Mouse (Mus musculus) CH12.LX (cell line): ENCODE measurements around the gene Adra2c. TPM values are rescaled to one million over a fixed set of nuclear protein-coding genes. Genes with fewer than 3 reads are reported as not detected.

ENCODE experiments used
- DNase-seq: peaks from one replicate; pipeline ENCODE4 v3.0.0-alpha.2; 2013; ENCODE audit errors: extremely low read depth
- H3K27ac ChIP-seq: 2 replicates; pipeline ENCODE4 v1.5.1; 2012; ENCODE audit warnings: low read depth, mild to moderate bottlenecking, control low read depth, moderate library complexity; ENCODE audit not compliant: insufficient read depth
- H3K27me3 ChIP-seq: replicated peaks from 2 replicates; pipeline ENCODE3; 2012; ENCODE audit warnings: inconsistent platforms
- H3K36me3 ChIP-seq, 2 experiments: replicated peaks in 1 of 2; 2 replicates each; pipeline versions ENCODE3 to v1.6.1; 2012; ENCODE audit warnings: inconsistent platforms in 1 of 2, low read length in 1 of 2, mild to moderate bottlenecking in 1 of 2, mixed read lengths in 1 of 2, moderate library complexity in 1 of 2; ENCODE audit not compliant: control insufficient read depth in 1 of 2, insufficient read depth in 1 of 2
- H3K4me1 ChIP-seq, 2 experiments: 2 replicates each; pipeline ENCODE4 v1.6.1; 2012; ENCODE audit warnings: inconsistent platforms in 1 of 2, moderate library complexity in 1 of 2; ENCODE audit not compliant: insufficient read depth in 2 of 2, control insufficient read depth in 1 of 2
- H3K4me2 ChIP-seq: 2 replicates; pipeline ENCODE4 v1.6.1; 2012; ENCODE audit warnings: low read depth, mild to moderate bottlenecking, control low read depth; ENCODE audit not compliant: poor library complexity, insufficient read depth, severe bottlenecking
- H3K4me3 ChIP-seq, 3 experiments: fragments of 150-350 bp in 1 of 3; sonication (generic) in 1 of 3; replicated peaks in 1 of 3; 2 replicates each; pipeline versions ENCODE3 to v1.5.1; 2011 to 2012; ENCODE audit warnings: low read depth in 2 of 3, low read length in 2 of 3, mild to moderate bottlenecking in 2 of 3, moderate library complexity in 2 of 3, control low read depth in 1 of 3, improper control_type of control experiment in 1 of 3, inconsistent platforms in 1 of 3, mixed read lengths in 1 of 3; ENCODE audit not compliant: poor library complexity in 1 of 3
- H3K79me2 ChIP-seq: replicated peaks from 2 replicates; pipeline ENCODE4 v1.6.1; 2012; ENCODE audit warnings: mild to moderate bottlenecking, moderate library complexity; ENCODE audit not compliant: control insufficient read depth, poor library complexity, insufficient read depth, severe bottlenecking; ENCODE audit errors: extremely low read depth
- H3K9ac ChIP-seq: 2 replicates; pipeline ENCODE4 v1.6.1; 2012; ENCODE audit warnings: low read depth, mild to moderate bottlenecking, control low read depth, moderate library complexity; ENCODE audit not compliant: insufficient read depth
- H3K9me3 ChIP-seq: replicated peaks from 2 replicates; pipeline ENCODE3; 2012; ENCODE audit warnings: low read length, inconsistent platforms, mixed read lengths
- CHD2 ChIP-seq: IDR thresholded peaks from 2 replicates; pipeline ENCODE4 v1.6.1; 2011; ENCODE audit warnings: low read length, improper control_type of control experiment
- E2F4 ChIP-seq: IDR thresholded peaks from 2 replicates; pipeline ENCODE4 v1.6.1; 2011; ENCODE audit warnings: low read depth, low read length, improper control_type of control experiment; ENCODE audit not compliant: insufficient replicate concordance
- ELF1 ChIP-seq: IDR thresholded peaks from 2 replicates; pipeline ENCODE4 v1.6.1; 2014; ENCODE audit warnings: low read depth, mild to moderate bottlenecking, inconsistent platforms, low read length, improper control_type of control experiment
- ETS1 ChIP-seq: conservative IDR thresholded peaks from 2 replicates; pipeline ENCODE4 v1.6.1; 2012; ENCODE audit warnings: low read depth, mild to moderate bottlenecking, inconsistent platforms, low read length, improper control_type of control experiment, moderate library complexity
- GABPA ChIP-seq: IDR thresholded peaks from 2 replicates; pipeline ENCODE4 v1.6.1; 2012; ENCODE audit warnings: low read depth, low read length, improper control_type of control experiment, inconsistent platforms; ENCODE audit not compliant: insufficient replicate concordance
- HCFC1 ChIP-seq: IDR thresholded peaks from 2 replicates; pipeline ENCODE4 v1.6.1; 2012; ENCODE audit warnings: low read depth, mild to moderate bottlenecking, inconsistent platforms, low read length, improper control_type of control experiment
- IRF4 ChIP-seq: IDR thresholded peaks from 2 replicates; pipeline ENCODE4 v1.6.1; 2014; ENCODE audit warnings: low read depth, mild to moderate bottlenecking, inconsistent platforms, low read length, improper control_type of control experiment
- MAX ChIP-seq: IDR thresholded peaks from 2 replicates; pipeline ENCODE4 v1.6.1; 2011; ENCODE audit warnings: low read length, improper control_type of control experiment
- MAZ ChIP-seq: IDR thresholded peaks from 2 replicates; pipeline ENCODE4 v1.6.1; 2012; ENCODE audit warnings: low read depth, mild to moderate bottlenecking, inconsistent platforms, low read length, improper control_type of control experiment, moderate library complexity
- MXI1 ChIP-seq: IDR thresholded peaks from 2 replicates; pipeline ENCODE4 v1.6.1; 2011; ENCODE audit warnings: mild to moderate bottlenecking, low read depth, low read length, improper control_type of control experiment
- NRF1 ChIP-seq: IDR thresholded peaks from 2 replicates; pipeline ENCODE4 v1.6.1; 2014; ENCODE audit warnings: low read depth, mild to moderate bottlenecking, inconsistent platforms, low read length, improper control_type of control experiment, moderate library complexity
- PAX5 ChIP-seq: IDR thresholded peaks from 2 replicates; pipeline ENCODE4 v1.6.1; 2012; ENCODE audit warnings: low read length, inconsistent platforms, mixed read lengths
- POLR2A ChIP-seq: IDR thresholded peaks from 2 replicates; pipeline ENCODE4 v1.6.1; 2011; ENCODE audit warnings: low read depth, mild to moderate bottlenecking, improper control_type of control experiment, low read length
- POLR2AphosphoS2 ChIP-seq: IDR thresholded peaks from 2 replicates; pipeline ENCODE4 v1.6.1; 2011; ENCODE audit warnings: low read depth, low read length, improper control_type of control experiment
- RAD21 ChIP-seq: IDR thresholded peaks from 2 replicates; pipeline ENCODE4 v1.6.1; 2011; ENCODE audit warnings: low read depth, mild to moderate bottlenecking, low read length, improper control_type of control experiment, moderate library complexity
- SIN3A ChIP-seq: IDR thresholded peaks from 2 replicates; pipeline ENCODE4 v1.6.1; 2012; ENCODE audit warnings: low read length, improper control_type of control experiment, inconsistent platforms
- SMC3 ChIP-seq: IDR thresholded peaks from 2 replicates; pipeline ENCODE4 v1.6.1; 2011; ENCODE audit warnings: low read depth, low read length, improper control_type of control experiment
- UBTF ChIP-seq: IDR thresholded peaks from 2 replicates; pipeline ENCODE4 v1.6.1; 2012; ENCODE audit warnings: low read depth, mild to moderate bottlenecking, inconsistent platforms, low read length, improper control_type of control experiment, moderate library complexity
- USF1 ChIP-seq: IDR thresholded peaks from 2 replicates; pipeline ENCODE4 v1.6.1; 2014; ENCODE audit warnings: low read depth, mild to moderate bottlenecking, inconsistent platforms, low read length, improper control_type of control experiment
- USF2 ChIP-seq: conservative IDR thresholded peaks from 2 replicates; pipeline ENCODE4 v1.6.1; 2011; ENCODE audit warnings: low read depth, low read length, improper control_type of control experiment
- ZC3H11A ChIP-seq: IDR thresholded peaks from 2 replicates; pipeline ENCODE4 v1.6.1; 2012; ENCODE audit warnings: low read depth, mild to moderate bottlenecking, inconsistent platforms, low read length, improper control_type of control experiment
- ZKSCAN1 ChIP-seq: IDR thresholded peaks from 2 replicates; pipeline ENCODE4 v1.6.1; 2012; ENCODE audit warnings: low read depth, inconsistent platforms, low read length, improper control_type of control experiment, borderline replicate concordance
- ZMIZ1 ChIP-seq: IDR thresholded peaks from 2 replicates; pipeline ENCODE4 v1.6.1; 2012; ENCODE audit warnings: low read depth, mild to moderate bottlenecking, inconsistent platforms, low read length, improper control_type of control experiment
- ZNF384 ChIP-seq: IDR thresholded peaks from 2 replicates; pipeline ENCODE4 v1.6.1; 2012; ENCODE audit warnings: low read depth, low read length, improper control_type of control experiment, inconsistent platforms
- dilution Hi-C: fragments of 300-500 bp; cut with MboI; formaldehyde crosslinking; loops from 2 replicates; pipeline ENCODE4 v1.14.3; 2020; ENCODE audit warnings: low sequenced_read_pairs; ENCODE audit not compliant: extremely low pct_unique_long_range_greater_than_20kb, extremely low pct_ligation_motif_present
- in situ Hi-C: fragments of 300-500 bp; cut with MboI; formaldehyde crosslinking; loops from 3 replicates; pipeline ENCODE4 v1.14.3; 2019; ENCODE audit warnings: low sequenced_read_pairs, low pct_ligation_motif_present, low pct_unique_long_range_greater_than_20kb, mixed read lengths
- polyA plus RNA-seq: library from polyadenylated mRNA; unstranded; fragments of >175 nt; gene quantifications from 2 replicates; pipeline ENCODE4 v1.2.1, GENCODE M21; 2012; ENCODE audit warnings: low read depth; ENCODE audit not compliant: insufficient read length
- total RNA-seq, 2 experiments: library from RNA; depleted of rRNA; stranded (reverse); fragments of 300-350 nt in 1 of 2; fragments of >200 nt in 1 of 2; gene quantifications; 2 replicates each; pipeline ENCODE4 v1.2.3; 2012 to 2014

Adra2c gene
- total and polyA plus RNA-seq, 3 experiments, result not detected

- H3K9ac ChIP-seq, result no peak overlapping the region
- no peak for TF ChIP-seq UBTF
- no peak for TF ChIP-seq ELF1
- TF ChIP-seq ZMIZ1, result no peak
- no peak for TF ChIP-seq ZC3H11A
- TF ChIP-seq ZNF384, result no peak
- no peak for TF ChIP-seq SMC3
- no peak for TF ChIP-seq HCFC1
- TF ChIP-seq PAX5, result no peak
- no peak for TF ChIP-seq IRF4
- TF ChIP-seq MAX, result no peak
- no peak for TF ChIP-seq USF1
- no peak for TF ChIP-seq E2F4
- TF ChIP-seq ETS1, result no peak
- no peak for TF ChIP-seq GABPA
- no peak for DNase-seq
- in situ Hi-C loops, result no loop called here
- no peaks in the 10 kb centered on the region for H3K79me2 ChIP-seq
- H3K4me1 ChIP-seq, result no peaks in the 10 kb centered on the region
- H3K27ac ChIP-seq, result no peak overlapping the region
- peaks cover 84% of the 10 kb centered on the region for H3K27me3 ChIP-seq
- no peak overlapping the region for H3K4me2 ChIP-seq
- dilution Hi-C loops, result no loop called here
- no peaks in the 10 kb centered on the region for H3K36me3 ChIP-seq
- no peak overlapping the region for H3K4me3 ChIP-seq
- no peaks in the 10 kb centered on the region for H3K9me3 ChIP-seq
Observed at GRCm38 (mm10) chr5:35286190-35286589, 8.1 kb downstream of the Adra2c start.

DNA sequence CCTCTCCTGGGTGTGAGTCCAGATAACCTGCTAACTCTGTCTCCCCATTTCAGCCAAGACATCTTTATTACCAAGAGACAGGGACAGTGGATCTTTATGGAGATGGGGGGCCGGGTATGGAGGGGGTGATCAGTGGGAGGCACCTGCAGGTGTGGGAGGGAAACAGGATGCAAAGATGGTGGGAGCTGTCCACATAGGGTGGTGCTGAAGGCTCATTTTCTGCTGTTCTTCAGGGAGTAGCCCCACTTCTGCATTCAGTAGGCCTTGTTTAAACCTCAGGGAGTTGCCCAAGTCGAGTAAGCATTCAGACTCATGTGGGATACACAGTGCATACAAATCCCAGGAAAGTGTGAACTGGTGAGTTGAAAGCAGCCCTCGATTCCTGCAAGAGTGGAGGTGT lies 21.5 kb downstream of the Adra2c start:
- H3K9ac ChIP-seq, result no peak overlapping the region
- no peaks in the 10 kb centered on the region for H3K9me3 ChIP-seq
- no peak for TF ChIP-seq NRF1
- peaks cover 79% of the 10 kb centered on the region for H3K27me3 ChIP-seq
- H3K4me3 ChIP-seq, result no peak overlapping the region
- no peaks in the 10 kb centered on the region for H3K36me3 ChIP-seq
- no peaks in the 10 kb centered on the region for H3K79me2 ChIP-seq
- in situ Hi-C loops, result no loop called here
- DNase-seq, result peak; percentile 11
- dilution Hi-C loops, result no loop called here
- H3K4me1 ChIP-seq, result no peaks in the 10 kb centered on the region
- no peak overlapping the region for H3K27ac ChIP-seq
- H3K4me2 ChIP-seq, result no peak overlapping the region

DNA sequence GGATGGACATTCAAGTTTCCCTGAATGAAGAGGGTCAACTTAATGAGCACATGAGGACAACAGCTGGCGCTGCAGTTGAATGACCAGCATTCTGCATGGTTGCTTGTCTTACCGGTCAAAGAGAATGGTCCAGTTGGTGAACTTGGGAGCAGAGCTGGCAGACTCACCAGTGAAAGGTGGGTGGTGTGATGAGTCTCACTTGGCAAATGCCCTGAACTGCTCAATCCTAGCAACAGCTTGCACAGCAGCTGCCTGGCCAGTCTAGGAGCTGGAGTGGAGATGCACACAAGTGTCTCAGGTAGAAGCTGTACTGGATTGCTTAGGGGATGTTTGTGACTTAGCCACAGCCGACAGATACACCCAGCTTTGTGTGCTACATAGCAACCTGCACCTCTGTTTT lies 26.1 kb downstream of the Adra2c start:
- Histone ChIP-seq H3K4me1 (no peaks in the 10 kb centered on the region), H3K27ac (no peak overlapping the region), H3K9ac (no peak overlapping the region), H3K27me3 (peaks cover 88% of the 10 kb centered on the region), H3K79me2 (no peaks in the 10 kb centered on the region)
- DNase-seq, result no peak
- dilution Hi-C loops, result no loop called here
- in situ Hi-C loops, result no loop called here
- TF ChIP-seq NRF1, result no peak
- no peak for TF ChIP-seq POLR2AphosphoS2
- no peak for TF ChIP-seq MXI1
- no peak for TF ChIP-seq POLR2A
- TF ChIP-seq ZKSCAN1, result no peak
- TF ChIP-seq HCFC1, result no peak
- no peak for TF ChIP-seq RAD21
- TF ChIP-seq UBTF, result no peak
- no peak for TF ChIP-seq USF1
- TF ChIP-seq MAZ, result no peak
- no peak for TF ChIP-seq CHD2
- TF ChIP-seq SMC3, result no peak
- TF ChIP-seq IRF4, result no peak
- TF ChIP-seq PAX5, result no peak
- TF ChIP-seq SIN3A, result no peak
- TF ChIP-seq USF2, result no peak
- TF ChIP-seq, all 38 proteins: peak for 0
- Histone ChIP-seq H3K4me3 (no peak overlapping the region), H3K4me2 (no peak overlapping the region), H3K36me3 (no peaks in the 10 kb centered on the region), H3K9me3 (no peaks in the 10 kb centered on the region)
